Mouse (Mus musculus): ENCODE measurements around the gene Mfsd7a. TPM values are rescaled to one million over a fixed set of nuclear protein-coding genes. Genes with fewer than 3 reads are reported as not detected.

Mfsd7a gene
- polyA plus RNA-seq, 1 experiment = 3.8 TPM

DNA sequence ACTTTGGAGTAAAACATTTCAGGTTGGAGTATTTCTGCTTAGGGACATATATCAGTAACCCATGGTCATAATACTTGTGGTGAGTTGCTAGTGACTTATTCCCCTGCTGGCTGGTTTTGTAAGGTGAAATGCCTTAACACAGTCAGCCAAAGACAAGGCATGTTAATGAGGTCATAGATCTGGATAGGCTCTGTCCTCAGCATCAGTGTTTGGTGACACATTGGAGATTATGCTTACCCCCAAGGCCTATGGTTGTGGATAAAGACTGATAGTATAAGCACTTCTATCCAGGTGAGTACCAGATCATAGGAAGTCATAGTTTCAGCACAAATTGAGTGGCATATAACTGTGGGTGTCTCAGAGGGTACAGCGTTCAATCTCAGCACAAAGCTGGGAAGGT, 18.0 kb upstream of the Mfsd7a start:
- peaks cover 21% of the 10 kb centered on the region for H3K4me1 ChIP-seq (replicated peaks; ENCODE audit: control insufficient read depth, insufficient read depth, low read length)
- H3K27ac ChIP-seq (ENCODE audit: control insufficient read depth, insufficient read depth, low read length) = no peak overlapping the region
- DNase-seq = no peak
- 95% methylated on average over 1 of the region's 1 CpGs for WGBS
- no peak for TF ChIP-seq CTCF (IDR thresholded peaks at IDR 0.05; ENCODE audit: borderline replicate concordance, control insufficient read depth, extremely low read depth, insufficient read depth, low read length, poor library complexity)
- H3K36me3 ChIP-seq (ENCODE audit: control insufficient read depth, insufficient read depth, low read length) = no peaks in the 10 kb centered on the region
- no peaks in the 10 kb centered on the region for H3K27me3 ChIP-seq (ENCODE audit: control insufficient read depth, insufficient read depth, low read length)
- no peak overlapping the region for H3K4me3 ChIP-seq (ENCODE audit: control insufficient read depth, insufficient read depth, low read length)

DNA sequence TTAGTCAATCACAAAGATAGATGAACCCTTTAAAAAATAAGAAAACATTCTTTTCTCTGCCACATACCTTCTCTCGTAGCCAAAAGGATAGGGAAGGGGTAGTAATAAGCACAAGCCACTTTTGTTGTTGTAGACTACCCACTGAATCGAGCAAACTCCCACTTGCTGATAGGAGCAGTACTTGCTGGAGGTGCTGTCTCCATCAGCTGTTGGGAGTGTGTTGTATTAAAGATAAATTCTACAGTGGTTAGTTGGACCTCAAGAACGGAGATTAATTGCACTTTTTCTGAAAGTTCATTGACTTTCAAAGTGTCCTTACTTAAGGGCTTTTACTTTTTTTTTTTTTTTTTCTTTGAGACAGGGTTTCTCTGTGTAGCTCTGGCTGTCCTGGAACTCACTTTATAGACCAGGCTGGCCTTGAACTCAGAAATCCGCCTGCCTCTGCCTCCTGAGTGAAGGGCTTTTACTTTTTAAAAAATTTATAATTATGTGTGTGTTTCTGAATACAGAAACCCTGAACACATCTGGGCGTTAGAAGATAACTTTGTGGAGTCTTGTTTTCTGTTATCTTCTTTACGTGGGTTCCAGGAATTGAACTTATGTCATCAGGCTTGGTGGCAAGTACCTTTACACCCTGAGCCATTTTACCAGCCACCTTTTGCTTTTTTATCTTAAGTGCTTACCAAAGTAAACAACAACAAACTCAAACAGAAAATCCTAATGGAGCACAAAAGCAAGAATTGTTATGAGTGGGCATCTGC, 16.6 kb upstream of the Mfsd7a start:
- Histone ChIP-seq H3K4me3 (ENCODE audit: control insufficient read depth, insufficient read depth, low read length) (no peak overlapping the region), H3K27me3 (ENCODE audit: control insufficient read depth, insufficient read depth, low read length) (no peaks in the 10 kb centered on the region), H3K36me3 (ENCODE audit: control insufficient read depth, insufficient read depth, low read length) (no peaks in the 10 kb centered on the region), H3K4me1 (replicated peaks; ENCODE audit: control insufficient read depth, insufficient read depth, low read length) (peaks cover 27% of the 10 kb centered on the region), H3K27ac (ENCODE audit: control insufficient read depth, insufficient read depth, low read length) (no peak overlapping the region)
- TF ChIP-seq POLR2A (IDR thresholded peaks at IDR 0.05; ENCODE audit: control insufficient read depth, extremely low read depth, insufficient read depth, low read length, poor library complexity) (no peak), CTCF (IDR thresholded peaks at IDR 0.05; ENCODE audit: borderline replicate concordance, control insufficient read depth, extremely low read depth, insufficient read depth, low read length, poor library complexity) (no peak)
- no peak for DNase-seq
- WGBS = 82% methylated on average over 6 of the region's 6 CpGs

DNA sequence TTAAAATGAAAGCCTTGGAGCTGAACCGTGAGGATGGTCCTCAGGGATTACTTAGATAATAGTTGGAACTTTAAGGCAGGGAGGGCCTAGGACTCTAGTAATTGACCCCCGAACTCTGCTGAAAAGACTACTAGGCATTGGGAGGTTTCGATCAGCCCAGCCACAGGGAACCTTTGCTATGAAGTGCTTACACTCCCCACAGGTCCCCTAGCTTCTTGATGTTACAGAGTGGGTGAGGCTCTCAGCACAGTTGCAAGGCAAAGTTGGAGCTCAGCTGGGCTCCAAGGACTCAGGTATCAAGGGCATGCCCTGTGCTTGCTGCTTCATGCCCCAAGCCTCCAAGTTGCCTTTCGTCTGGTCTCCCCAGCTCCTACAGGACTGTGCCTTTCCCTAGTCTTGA, 13.8 kb upstream of the Mfsd7a start:
- 62% methylated on average over 4 of the region's 4 CpGs for WGBS

DNA sequence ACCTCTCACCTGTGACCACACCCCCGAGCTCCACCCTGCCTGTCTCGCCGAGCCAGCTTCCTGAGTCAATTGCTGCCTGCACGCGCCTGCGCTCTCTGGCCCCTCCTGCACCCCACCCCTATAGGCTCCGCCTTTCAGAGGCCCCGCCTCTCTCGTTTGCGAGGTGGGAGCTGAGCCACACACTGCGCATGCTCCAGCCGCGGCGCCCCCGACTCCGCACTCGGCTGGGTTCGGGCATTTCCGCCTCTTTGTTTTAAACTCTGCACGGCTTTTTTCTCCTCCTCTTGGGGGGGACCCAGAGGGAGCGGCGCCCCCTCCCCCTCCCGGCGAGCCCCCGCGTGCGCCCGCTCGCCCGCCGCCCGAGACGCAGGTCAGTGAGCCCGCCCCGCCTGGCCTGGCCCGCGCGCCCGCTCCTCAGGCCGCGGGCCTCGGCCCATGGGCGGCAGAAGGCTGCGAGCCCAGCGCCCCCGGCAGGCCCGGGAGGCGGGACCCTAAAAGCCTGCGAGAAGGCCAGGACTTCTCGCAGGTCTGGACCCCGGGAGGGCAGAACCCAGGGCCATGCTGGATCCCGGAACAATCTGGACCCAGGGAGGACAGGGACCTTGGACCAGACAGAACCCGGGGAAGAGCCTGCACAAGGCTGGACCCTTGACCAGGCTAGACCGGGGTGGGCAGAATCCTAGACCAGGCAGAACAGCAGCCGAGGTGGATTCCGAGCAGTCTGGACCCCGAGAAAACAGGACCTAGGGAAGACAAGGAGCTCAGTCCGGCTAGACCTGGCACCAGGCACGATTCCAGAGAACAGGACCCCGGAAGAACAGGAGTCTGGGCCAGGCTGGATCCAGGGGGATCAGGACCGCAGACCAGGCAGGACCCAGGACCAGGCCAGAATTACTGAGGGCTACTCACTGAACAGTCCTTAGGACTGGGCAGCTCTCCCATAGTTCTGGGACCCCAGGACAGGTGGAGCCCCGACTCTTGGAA, 12.7 kb upstream of the Mfsd7a start, which contains the start of gene Pcgf3:
TSS of gene Pcgf3 (plus strand) at position 151 of the 984 bp plus-strand sequence.
- Histone ChIP-seq H3K27ac (ENCODE audit: control insufficient read depth, insufficient read depth, low read length) (no peak within 1 kb of the TSS), H3K4me1 (replicated peaks; ENCODE audit: control insufficient read depth, insufficient read depth, low read length) (peaks cover 29% of the 10 kb centered on the region), H3K27me3 (ENCODE audit: control insufficient read depth, insufficient read depth, low read length) (no peaks in the 10 kb centered on the region), H3K4me3 (ENCODE audit: control insufficient read depth, insufficient read depth, low read length) (peak within 1 kb of the TSS; percentile 94), H3K36me3 (ENCODE audit: control insufficient read depth, insufficient read depth, low read length) (no peaks in the 10 kb centered on the region)
- peak; percentile 76 for TF ChIP-seq POLR2A (IDR thresholded peaks at IDR 0.05; ENCODE audit: control insufficient read depth, extremely low read depth, insufficient read depth, low read length, poor library complexity)
- TF ChIP-seq CTCF (IDR thresholded peaks at IDR 0.05; ENCODE audit: borderline replicate concordance, control insufficient read depth, extremely low read depth, insufficient read depth, low read length, poor library complexity) = no peak
- WGBS = under 1% methylated on average over 59 of the region's 62 CpGs
- DNase-seq = peak; percentile 100

More for the DNA sequence above, 13.8 kb upstream of the Mfsd7a start:
- Histone ChIP-seq H3K36me3 (ENCODE audit: control insufficient read depth, insufficient read depth, low read length) (no peaks in the 10 kb centered on the region), H3K4me1 (replicated peaks; ENCODE audit: control insufficient read depth, insufficient read depth, low read length) (peaks cover 29% of the 10 kb centered on the region), H3K27me3 (ENCODE audit: control insufficient read depth, insufficient read depth, low read length) (no peaks in the 10 kb centered on the region), H3K4me3 (ENCODE audit: control insufficient read depth, insufficient read depth, low read length) (peak overlapping the region; percentile 15), H3K27ac (ENCODE audit: control insufficient read depth, insufficient read depth, low read length) (no peak overlapping the region)
- TF ChIP-seq CTCF (IDR thresholded peaks at IDR 0.05; ENCODE audit: borderline replicate concordance, control insufficient read depth, extremely low read depth, insufficient read depth, low read length, poor library complexity) = no peak
- no peak for TF ChIP-seq POLR2A (IDR thresholded peaks at IDR 0.05; ENCODE audit: control insufficient read depth, extremely low read depth, insufficient read depth, low read length, poor library complexity)
- no peak for DNase-seq

DNA sequence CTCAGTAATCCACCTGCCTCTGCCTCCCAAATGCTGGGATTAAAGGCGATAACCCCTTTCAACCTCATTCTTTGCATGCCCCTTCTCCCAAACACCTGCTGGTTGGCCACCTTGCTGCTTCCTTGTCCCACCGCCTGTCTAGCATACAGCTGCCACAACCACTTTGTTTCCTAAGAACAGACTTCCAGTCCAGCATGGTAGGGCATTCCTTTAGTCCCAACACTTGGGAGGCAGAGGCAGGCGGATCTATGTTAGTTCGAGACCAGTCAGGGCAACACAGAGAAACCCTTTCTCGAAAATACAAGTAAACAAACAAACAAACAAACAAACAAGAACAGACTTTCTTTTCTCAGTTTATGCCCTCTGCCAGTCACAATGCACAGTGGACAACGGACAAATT, 11.8 kb upstream of the Mfsd7a start:
- 53% methylated on average over 6 of the region's 6 CpGs for WGBS
- H3K36me3 ChIP-seq (ENCODE audit: control insufficient read depth, insufficient read depth, low read length) = no peaks in the 10 kb centered on the region
- H3K27me3 ChIP-seq (ENCODE audit: control insufficient read depth, insufficient read depth, low read length) = no peaks in the 10 kb centered on the region
- peak overlapping the region; percentile 38 for H3K4me3 ChIP-seq (ENCODE audit: control insufficient read depth, insufficient read depth, low read length)
- no peak for TF ChIP-seq CTCF (IDR thresholded peaks at IDR 0.05; ENCODE audit: borderline replicate concordance, control insufficient read depth, extremely low read depth, insufficient read depth, low read length, poor library complexity)
- TF ChIP-seq POLR2A (IDR thresholded peaks at IDR 0.05; ENCODE audit: control insufficient read depth, extremely low read depth, insufficient read depth, low read length, poor library complexity) = no peak
- H3K27ac ChIP-seq (ENCODE audit: control insufficient read depth, insufficient read depth, low read length) = no peak overlapping the region
- DNase-seq = no peak
- H3K4me1 ChIP-seq (replicated peaks; ENCODE audit: control insufficient read depth, insufficient read depth, low read length) = peaks cover 24% of the 10 kb centered on the region

DNA sequence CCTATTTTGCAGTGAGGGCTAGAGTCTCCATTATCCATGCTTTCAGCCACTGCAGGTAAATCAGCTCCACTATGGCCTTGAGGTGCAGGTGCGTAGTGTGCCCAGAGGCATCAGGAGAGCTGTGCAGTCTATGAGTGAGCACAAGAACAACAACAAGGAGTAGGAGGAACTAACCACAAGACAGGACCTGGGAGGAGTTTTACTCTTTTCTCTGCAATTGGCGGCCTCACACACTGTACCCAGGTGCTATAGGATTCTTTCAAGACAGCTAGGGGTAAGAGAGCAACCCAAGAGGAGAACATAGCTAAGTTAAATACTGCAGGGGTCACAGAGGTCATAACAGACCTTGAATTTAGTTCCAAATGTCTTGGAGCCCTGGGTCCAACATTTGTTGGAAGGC, 10.0 kb upstream of the Mfsd7a start:
- Histone ChIP-seq H3K27ac (ENCODE audit: control insufficient read depth, insufficient read depth, low read length) (no peak overlapping the region), H3K27me3 (ENCODE audit: control insufficient read depth, insufficient read depth, low read length) (no peaks in the 10 kb centered on the region), H3K4me1 (replicated peaks; ENCODE audit: control insufficient read depth, insufficient read depth, low read length) (peaks cover 22% of the 10 kb centered on the region), H3K4me3 (ENCODE audit: control insufficient read depth, insufficient read depth, low read length) (no peak overlapping the region), H3K36me3 (ENCODE audit: control insufficient read depth, insufficient read depth, low read length) (no peaks in the 10 kb centered on the region)
- no peak for TF ChIP-seq CTCF (IDR thresholded peaks at IDR 0.05; ENCODE audit: borderline replicate concordance, control insufficient read depth, extremely low read depth, insufficient read depth, low read length, poor library complexity)
- TF ChIP-seq POLR2A (IDR thresholded peaks at IDR 0.05; ENCODE audit: control insufficient read depth, extremely low read depth, insufficient read depth, low read length, poor library complexity) = no peak
- 27% methylated on average over 2 of the region's 2 CpGs for WGBS
- peak; percentile 36 for DNase-seq

Data from thymus, adult 2 months (tissue).